Mouse (Mus musculus) layer of hippocampus, adult 9-11 months (tissue): Measurements from ENCODE around the gene Cept1.
A peak's percentile ranks its signal among the peaks of the same experiment; 100 is the strongest.
"Not testable (repeated sequence)": the region's sequence is repeated elsewhere in the genome, so short reads cannot be mapped to it uniquely, and the experiment has no call there.

Experiments
- DNase-seq: peaks from one replicate; pipeline ENCODE4 v3.0.0; 2022

Gene Cept1

DNA sequence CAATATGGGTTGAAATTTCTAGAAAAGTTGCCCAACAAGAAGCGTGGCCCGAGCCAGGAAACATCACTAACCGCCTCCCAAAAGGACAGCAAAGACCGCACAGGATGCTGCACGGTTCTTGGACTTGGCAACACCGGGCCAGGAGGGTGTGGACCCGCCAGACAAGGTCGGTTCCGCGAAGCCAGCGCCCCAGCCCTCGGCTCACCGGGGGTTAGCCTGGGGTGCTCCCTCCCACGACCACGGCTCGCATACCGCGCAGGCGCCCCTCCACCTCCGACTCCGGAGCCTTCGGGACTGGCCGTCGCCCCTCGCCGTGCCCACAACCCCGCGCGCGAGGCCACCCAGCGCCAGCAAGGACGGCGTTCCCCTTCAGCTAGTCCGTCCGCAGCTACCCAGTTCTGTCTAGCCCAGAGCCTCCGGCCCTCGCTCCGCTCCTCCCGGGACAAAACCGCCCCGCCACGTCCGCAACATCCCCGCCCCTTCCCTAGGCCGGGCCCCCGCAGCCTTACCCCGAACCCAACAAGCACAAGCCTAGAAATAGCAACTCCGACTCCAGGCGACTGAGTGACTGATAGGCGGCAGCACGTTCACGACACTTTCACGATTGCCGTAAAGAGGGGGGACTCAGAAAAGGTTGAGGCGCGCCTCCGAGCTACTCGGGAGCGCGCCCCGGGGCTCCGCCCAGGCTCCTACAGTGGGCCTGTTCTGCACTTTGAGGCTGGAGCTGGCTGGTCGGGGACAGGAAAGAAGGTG is at the start of gene Cept1, which contains the start of gene Dram2:
Gene Cept1 (minus strand): TSS at position 632 of the 753 bp plus-strand sequence.
Gene Dram2 (plus strand): TSS at position 628 of the 753 bp plus-strand sequence.
- peak; percentile 96 for DNase-seq

DNA sequence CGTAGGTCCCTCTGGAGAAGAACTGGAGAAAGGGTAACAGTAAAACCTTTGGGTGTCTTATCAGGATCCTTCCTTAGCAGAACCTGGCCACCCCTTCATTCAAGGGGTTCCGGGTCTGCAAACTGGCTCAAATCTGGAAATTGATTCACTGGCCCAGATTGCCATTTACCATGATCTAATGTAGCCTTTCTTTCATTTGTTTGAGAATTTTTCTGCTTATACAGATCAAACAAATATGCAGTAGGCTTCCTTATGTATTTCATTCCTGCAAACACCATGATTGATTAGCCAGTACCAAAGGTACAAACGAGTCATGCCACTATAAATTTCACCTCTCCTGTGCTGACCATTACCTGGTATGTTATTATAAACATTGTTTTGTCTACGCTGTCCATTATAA is 46.0 kb upstream of the Cept1 start:
- not testable (repeated sequence) for DNase-seq

DNA sequence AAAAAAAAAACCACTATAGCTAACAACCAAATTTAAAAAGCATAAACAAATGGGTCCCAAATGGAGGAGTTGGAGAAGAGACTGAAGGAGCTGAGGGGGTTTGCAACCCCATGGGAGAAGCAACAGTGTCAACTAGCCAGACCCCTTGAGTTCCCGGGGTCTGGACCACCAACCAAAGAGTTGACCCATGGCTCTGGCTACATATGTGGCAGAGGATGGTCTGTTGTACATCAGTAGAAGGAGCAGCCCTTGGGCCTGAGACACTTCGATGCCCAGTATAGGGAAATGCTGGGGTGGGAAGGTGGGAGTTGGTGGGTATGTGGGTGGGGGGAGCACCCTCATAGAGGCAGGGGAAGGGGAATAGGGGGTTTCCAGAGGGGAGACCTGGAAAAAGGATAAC is 31.7 kb upstream of the Cept1 start:
- DNase-seq: no peak

DNA sequence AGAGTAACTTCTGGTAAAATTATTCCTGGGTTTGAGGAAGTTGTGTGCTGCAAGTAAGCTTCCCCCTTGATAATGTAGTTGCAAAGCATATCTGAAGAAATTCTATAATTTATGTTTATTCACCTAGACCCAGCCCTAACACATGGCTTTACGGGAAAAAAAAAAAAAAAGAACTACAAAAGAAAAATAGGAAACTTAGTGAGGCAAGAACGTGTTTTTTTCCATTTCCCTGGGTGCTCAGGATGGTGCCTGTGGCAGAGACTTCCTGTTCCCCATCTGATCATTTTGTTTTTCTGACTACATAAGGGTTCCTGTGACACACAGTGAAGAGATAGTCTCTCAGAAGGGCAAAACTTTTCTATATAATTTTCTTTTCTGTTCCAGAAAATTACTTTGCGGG is 25.6 kb upstream of the Cept1 start:
- no peak for DNase-seq

DNA sequence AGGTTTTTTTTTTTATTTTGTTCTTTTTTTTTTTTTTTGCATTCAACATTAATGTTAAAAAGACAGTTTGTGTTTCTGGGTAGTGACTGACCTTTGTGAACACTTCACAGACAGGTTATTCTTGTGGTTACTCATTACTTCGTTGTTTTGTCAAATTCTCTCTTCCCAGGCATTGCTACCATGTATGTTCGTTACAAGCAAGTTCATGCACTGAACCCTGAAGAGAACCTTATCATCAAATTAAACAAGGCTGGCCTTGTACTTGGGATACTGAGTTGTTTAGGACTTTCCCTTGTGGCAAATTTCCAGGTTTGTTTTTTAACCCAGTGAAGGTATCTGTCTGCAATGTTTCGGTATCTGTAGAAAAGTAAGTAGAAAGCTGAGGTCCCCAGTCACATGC is 18.3 kb upstream of the Cept1 start:
- no peak for DNase-seq

DNA sequence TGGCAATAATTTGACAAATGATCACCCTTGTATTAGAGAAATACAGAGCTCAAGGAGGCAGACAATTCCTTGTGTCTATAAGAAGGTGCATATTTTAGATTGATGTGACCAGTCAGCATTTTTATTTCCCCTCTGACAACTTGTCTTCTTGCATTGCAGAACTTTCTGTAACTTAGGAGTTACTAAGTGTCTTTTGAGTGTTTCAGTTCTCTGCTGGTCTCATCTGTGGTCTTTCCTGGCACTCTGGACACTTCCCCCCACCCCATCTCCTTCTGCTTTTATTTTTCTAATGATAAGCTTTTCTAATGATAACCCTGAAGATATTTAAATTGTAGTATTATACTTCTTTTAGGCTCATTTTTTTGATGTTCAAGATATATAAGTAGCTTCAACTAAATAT is 10.7 kb upstream of the Cept1 start:
- DNase-seq: no peak

DNA sequence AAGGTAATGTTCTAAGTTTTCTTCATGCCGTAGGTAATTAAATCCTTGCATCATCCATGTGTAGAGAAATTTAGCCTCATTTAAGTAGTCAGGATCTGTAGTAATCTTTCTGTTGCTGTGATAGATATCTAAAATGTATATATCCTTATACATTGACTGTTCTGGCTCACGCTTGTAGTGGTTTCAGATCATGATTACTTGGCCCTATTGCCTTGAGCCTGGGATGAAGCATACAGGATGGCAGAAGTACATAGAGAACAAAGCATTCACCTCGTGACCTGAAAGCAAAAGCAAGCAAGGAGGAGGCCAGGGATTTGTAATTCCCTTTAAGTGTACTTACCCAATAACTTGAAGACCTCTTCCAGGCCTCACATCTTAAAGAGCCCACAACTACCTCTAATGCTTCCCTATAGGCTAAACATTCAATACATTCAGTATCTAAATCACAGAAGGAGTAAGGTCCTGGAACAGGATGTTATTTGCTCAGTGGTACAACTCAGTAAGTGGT is 8.2 kb upstream of the Cept1 start:
- DNase-seq: no peak

DNA sequence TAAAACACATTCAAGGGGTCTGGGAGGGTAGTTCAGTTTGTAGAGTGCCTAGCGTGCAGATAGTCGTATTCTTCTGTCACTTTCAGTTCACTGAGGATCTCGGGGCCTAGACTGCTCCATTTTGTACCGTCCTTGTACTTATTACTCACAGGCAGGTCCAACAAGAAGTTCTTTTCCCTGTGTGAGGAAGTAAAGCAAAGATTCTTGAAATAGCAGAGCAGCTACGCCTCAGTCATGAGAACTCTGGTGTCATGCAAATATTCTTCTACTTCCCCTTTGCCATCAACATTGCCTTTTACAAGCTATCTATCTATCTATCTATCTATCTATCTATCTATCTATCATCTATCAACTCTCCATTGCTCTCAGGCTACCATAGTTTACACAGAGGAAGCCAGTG is 5.8 kb upstream of the Cept1 start:
- no peak for DNase-seq

DNA sequence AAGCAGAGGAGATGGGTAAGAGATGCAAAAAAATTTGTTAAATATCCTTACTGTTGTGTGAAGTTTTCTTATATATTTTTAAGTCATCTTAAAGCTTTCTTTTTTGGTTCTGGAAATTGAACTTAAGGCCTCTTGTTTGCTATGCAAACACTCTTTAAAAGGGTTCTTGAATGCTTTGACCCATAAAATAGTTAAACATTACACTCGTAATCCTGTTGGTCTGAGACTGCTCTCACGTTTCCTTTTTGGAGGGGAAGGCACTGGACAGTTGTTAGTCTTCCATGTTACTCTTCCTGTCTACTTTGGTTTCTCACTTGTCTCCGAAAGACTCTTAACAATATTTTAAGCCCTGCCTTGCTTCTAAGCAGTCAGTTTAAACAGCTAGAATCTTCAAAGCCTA is 1.4 kb upstream of the Cept1 start:
- DNase-seq: no peak

DNA sequence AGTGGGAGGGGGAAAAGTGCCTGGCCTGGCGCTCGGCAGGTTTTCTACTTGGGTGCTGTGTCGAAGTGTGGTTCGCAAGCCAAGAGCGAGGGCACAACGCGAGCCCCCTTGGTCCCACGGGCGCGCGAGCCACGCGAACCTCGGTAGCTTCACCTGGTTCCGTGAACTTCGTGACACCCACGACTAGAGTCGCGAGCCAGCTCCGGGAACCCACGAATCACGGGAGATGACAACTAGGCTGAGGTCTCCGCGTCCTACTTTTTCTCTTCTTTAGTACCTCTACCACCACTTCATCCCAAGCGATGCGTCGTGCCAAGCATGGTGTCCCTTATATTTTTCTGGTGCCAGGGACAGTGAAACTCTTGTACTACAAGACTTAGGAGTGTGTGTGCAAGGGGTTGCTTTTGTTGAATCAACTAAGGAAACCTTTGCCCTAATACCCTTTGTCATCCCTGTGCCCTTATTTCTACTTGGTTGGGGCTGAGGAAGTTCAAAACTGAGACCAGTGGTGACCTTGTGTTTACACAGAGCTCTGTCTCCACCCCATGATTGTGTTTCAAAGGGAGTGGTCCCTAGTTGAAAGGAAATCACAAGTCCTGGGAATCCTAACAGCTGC is 430 bp upstream of the Cept1 start:
- DNase-seq: no peak

DNA sequence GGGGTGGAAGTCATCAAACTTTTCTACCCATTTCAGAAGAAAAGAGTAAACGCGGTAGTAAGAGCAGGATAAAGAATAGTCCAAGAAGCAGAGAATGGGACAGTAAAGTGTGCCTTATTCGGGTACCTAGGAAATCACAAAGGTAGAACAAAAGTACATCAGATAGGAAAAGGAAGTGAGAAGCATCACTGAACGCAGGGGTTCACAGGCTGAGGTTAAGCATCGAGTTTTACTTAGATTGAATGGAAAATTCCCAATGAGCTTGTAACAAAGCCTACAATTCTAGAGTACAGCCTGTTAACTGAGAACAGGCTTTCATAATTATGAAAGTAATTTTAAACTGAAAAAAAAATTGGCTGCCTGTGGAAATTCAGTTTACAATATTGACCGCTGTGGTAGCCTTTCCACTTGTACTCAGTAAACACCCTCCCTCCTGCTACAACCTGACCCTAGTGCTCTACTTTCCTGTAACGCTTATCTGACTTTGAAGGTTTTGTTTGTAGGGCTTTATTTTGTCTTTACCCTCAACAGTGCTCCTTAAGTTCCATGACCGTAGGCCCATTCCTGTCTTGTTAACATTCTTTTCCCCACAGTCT is 2.8 kb downstream of the Cept1 start:
- DNase-seq: no peak

DNA sequence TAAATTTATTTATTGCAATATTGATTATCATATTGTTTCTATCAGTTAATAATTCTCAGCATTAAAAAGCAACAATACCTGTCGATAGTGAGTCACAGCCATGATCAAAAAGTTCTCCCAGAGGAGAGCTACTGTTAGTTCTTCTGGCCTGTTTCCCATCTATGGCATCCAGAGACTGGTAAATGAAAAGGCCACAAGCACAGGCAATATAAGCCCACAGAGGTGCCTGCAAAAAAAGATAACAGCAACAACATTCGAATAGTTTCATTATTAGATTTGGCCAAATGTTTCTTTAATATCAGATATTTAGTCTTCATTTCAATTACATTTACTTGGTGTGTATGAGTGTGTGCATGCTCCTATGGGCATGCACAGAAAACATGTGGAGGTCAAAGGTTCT is 14.3 kb downstream of the Cept1 start:
- DNase-seq: no peak

DNA sequence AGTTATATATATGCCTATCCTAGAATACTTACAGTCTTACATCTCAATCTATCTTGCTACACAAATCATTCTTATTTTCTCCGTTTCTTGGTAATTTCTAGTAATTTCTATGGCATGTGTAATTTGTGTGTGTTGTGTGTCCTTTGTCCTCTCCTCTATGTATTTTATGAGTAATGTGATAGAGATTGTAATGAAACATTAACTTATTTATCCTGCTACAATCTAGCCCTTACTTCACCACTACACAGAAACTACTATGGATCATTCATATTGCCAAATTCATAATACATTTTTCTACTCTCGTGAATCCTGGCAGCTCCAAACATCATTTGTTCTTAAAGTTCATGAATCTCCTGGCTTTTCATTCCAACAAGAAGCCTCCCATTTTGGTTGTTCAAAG is 19.6 kb downstream of the Cept1 start:
- DNase-seq: no peak

DNA sequence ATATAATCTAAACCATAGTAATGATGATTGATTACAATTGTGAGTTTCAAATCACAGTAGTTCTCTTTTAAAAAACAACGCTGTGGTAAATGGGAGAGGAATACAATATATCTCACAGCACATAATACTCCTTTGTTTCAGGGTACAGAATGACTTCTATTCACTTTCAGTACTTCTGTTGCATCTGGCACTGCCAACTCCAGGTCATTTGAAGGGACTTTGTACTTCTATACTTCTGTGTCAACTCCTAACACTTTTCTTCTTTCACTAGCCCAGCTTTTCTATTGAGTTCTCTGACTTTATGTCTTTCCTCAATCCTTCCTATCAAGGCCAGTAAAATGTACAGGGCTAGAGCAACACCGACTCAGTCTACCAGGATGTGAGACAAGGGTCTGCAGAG is 21.2 kb downstream of the Cept1 start:
- DNase-seq: no peak

DNA sequence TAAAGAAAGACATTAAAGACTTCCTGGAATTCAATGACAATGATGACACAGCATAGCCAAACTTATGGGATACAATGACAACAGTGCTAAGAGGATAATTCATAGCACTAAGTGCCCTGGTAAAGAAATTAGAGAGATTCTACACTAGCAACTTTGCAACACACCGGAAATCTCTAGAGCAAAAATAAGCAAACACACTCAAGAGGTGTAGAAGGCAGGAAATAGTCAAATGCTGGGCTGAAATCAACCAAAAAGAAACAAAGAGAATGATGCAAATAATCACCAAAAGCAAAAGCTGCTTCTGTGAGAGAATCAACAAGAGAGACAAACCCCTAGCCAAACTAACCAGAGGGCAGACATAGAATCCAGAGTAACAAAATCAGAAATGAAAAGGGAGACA is 24.9 kb downstream of the Cept1 start:
- no peak for DNase-seq

DNA sequence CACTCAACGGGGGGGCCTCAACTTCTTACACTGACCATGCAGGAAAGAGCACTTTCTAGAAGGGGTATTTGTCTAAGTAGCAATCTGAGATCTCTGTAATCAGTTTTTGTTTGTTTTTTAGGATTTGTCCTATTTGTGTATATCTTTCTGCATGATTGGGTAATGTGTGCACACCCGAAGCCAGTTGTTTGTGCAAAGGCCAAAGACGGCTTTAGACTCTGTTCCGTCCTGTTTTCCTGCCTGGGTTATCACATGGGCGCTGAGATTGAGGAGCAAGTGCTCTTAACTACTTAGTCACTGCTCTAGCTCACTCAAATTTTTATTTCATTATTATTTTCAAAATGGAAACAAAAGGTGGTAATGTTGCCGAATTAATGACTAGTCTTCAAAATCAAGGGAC is 32.6 kb downstream of the Cept1 start:
- no peak for DNase-seq

DNA sequence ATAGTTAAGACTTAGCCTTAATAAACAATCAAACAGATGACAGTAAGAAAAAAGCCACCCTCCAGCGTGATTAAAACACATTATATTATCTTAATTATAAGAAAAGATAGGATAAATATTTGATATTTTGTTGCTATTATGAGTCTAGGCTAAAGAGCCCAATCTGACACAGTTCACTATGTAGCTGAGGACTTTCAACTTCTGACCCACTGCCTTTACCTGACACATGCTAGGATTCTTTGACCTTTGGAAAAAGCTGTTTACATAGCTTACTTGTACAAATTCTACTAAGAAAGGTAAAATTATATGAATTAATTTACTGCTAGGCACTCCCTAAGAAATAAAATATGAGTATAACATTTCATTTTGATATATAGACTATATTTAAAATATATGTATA is 36.9 kb downstream of the Cept1 start:
- no peak for DNase-seq

DNA sequence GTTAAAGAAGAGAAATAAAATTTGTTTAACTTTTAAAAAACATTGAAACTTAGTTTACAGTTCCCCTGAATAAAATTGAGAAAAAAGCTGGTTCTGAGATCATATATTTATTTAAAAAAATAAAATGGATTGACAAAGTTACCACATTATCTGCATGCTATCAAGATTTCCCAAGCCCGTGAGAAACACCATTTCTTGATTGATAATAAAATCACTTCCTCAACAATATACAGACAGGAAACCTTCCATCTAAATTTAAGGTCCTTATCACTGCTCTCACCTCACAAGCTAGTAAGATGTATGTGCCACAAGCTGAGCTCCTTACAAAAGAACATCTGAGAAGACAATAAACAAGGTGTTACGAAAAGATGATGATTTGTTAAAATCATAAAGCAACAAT is 44.7 kb downstream of the Cept1 start:
- no peak for DNase-seq

DNA sequence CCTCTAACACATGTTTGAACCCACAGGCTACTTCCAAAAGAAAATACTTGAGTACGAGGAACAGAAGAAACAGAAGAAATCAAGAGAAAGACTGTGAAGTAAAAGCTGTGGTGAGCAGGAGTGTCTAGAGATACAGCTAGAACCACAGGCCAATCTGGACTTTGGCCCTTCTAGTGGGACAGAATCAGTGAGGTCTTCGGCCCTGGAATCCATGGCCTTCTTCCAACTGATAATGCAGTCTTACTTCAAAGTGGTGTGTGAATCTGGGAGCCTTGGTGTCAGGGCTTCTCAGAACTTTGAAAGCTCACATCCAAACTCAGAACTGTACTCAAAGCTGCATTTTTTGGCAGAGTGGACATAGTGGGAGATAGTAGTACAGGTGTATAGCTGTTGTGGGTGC is 47.1 kb downstream of the Cept1 start:
- DNase-seq: no peak

DNA sequence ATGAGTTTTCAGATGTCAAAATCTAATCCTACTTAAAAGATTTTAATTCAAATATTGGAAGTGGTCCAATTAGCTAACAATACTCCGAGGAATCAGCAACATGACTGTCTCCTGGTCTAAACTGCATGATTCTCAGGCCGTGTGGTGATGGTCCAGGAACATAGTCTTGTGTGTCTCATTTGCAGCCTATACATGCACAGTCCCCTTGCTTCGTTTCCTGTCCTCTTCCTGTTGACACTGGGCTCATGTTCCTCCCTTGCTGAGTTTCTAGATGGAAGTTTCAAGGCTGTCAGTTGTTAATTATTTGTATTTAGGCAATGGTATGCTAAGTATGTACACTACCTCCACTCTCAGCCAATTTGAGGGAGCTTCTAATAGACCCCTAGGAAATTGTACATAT is 50.6 kb downstream of the Cept1 start:
- no peak for DNase-seq

DNA sequence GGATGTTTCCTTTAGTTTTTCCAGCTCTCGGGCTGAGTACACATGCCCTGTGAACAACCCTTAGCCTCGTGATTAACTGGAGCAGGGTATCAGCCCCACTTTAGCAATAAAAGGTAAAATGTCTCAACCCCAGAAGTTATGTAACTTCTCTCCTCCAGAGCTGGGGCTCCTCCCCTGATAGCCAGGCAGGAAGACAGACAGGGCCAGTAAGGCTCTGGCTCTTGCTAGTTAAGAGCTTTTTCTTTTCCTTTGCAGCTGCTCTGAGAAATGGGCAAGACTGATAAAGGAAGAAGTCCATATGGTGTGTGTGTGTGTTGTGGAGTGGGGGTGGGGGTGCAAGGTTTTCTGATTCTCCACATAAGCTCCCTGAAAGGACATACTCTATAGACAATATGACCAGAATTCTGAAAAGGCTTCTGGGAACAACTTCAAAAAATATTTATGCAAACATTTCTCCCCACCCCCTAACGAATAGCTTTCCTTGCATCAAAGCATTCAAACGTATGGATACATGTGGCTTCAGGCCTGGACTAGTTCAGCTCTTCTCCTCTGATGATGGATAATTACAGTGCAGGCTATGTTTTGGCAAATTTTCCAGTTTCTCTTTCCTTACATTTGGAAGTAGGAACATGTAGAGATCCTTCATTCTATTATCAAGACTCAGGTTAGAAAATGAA is 51.4 kb downstream of the Cept1 start:
- DNase-seq: no peak

DNA sequence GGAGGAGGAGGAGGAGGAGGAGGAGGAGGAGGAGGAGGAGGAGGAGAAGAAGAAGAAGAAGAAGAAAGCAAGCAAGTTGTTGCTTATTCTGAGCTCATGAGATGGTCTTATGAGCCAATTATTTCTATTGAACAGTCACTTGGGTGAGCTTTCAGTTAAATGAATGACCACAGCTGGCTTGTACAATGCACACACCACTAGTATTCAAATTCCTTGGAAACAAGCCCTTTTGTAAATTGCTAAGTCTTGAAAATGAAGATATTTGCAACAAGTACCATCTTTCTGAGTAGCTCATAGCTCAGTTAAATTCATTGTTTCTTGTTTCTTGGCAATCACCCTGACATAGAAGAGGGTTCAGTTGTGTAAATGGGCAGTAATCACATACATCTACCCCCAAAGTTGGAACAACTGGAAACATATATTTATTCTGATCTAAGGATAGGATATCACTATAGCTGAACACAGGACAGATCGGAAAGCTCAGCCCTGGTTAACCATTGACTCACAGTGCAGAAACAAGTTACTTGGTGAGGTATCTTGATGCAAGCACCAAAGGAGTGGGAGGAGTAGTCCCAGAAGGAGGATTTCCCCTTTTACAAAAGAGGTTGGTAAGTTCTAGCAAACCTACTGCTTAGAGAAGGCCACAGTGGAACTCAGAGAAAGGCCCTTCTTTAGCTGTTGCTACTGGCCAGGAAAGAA is 52.1 kb downstream of the Cept1 start:
- DNase-seq: no peak

DNA sequence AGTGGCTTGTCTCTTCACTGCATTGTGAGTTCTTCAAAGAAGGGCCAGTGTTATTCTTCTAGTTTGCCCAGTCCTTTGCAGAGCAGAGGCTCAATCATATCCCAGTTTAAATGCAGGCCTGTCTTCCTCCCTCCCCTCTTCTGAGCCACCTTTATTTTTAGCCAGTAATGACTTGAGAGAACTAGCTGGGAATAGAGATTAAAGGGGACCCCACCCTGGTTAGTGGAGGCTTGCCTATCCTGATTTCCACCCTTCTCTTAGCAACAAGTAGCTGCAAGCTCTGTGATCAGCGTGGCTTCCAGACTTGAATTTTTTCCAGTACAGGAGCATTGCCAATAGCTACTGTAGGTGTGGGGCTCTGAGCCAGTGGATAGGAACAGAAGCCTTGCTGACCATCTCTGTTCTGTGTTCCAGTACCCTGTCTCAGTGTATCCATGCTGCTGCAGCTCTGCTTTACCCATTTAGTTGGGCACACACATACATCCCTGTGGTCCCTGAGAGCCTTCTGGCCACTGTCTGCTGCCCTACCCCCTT is 53.1 kb downstream of the Cept1 start:
- no peak for DNase-seq
